In genomic region chr13:63272602-63273229, GRCm38 (mm10) we compare ENCODE assay signal across 8 mouse cellular contexts.
DNase-seq lines count a peak whose midpoint lies in the region; ATAC-seq and TF ChIP-seq lines count a peak whose summit lies in the region.

No protein-coding gene starts in this region.

- peaks cover 11% of the 10 kb centered on the region for H3K4me1 ChIP-seq in cerebellum, adult 2 months (ENCODE audit: control insufficient read depth, insufficient read depth, low read length)
- H3K4me1 ChIP-seq in forebrain, embryonic 13.5 days, result peaks cover 29% of the 10 kb centered on the region
- peaks cover 84% of the 10 kb centered on the region for H3K4me1 ChIP-seq in limb, embryonic 10.5 days
- peaks cover 25% of the 10 kb centered on the region for H3K4me1 ChIP-seq in midbrain, embryonic 13.5 days (replicated peaks)

- WGBS in cerebellum, adult 2 months, result 19% methylated on average over 27 of the region's 27 CpGs
- WGBS in forebrain, embryonic 13.5 days, result under 1% methylated on average over 27 of the region's 27 CpGs
- WGBS in limb, embryonic 10.5 days, result 2% methylated on average over 27 of the region's 27 CpGs
- WGBS in midbrain, embryonic 13.5 days, result under 1% methylated on average over 27 of the region's 27 CpGs

- peak overlapping the region; percentile 1; the same call in 1 of the 2 replicates for H3K27ac ChIP-seq in cerebellum, adult 2 months (ENCODE audit: insufficient read depth, low read length)
- peak overlapping the region; percentile 14; the same call in 1 of the 2 replicates for H3K27ac ChIP-seq in forebrain, embryonic 13.5 days
- H3K27ac ChIP-seq in limb, embryonic 10.5 days, result peak overlapping the region; percentile 87
- H3K27ac ChIP-seq in midbrain, embryonic 13.5 days, result peak overlapping the region; percentile 61; the same call in 1 of the 2 replicates

- no peak for TF ChIP-seq CTCF in cerebellum, adult 2 months (IDR thresholded peaks at IDR 0.05; ENCODE audit: borderline replicate concordance, insufficient read depth, low read depth, low read length)

- no peak for TF ChIP-seq POLR2A in cerebellum, adult 2 months (IDR thresholded peaks at IDR 0.05; ENCODE audit: borderline replicate concordance, insufficient read depth, low read length)

- H3K36me3 ChIP-seq in forebrain, embryonic 13.5 days (ENCODE audit: poor library complexity, severe bottlenecking), result no peaks in the 10 kb centered on the region
- 0 out of 2 replicates have a peak, but pooled peaks cover 2% of the 10 kb centered on the region for H3K36me3 ChIP-seq in limb, embryonic 10.5 days
- H3K36me3 ChIP-seq in midbrain, embryonic 13.5 days, result no peaks in the 10 kb centered on the region

- H3K4me2 ChIP-seq in forebrain, embryonic 13.5 days, result peak overlapping the region; percentile 82
- peak overlapping the region; percentile 84 for H3K4me2 ChIP-seq in midbrain, embryonic 13.5 days (replicated peaks)

- peak overlapping the region; percentile 65 for H3K9ac ChIP-seq in forebrain, embryonic 13.5 days
- peak overlapping the region; percentile 65 for H3K9ac ChIP-seq in midbrain, embryonic 13.5 days (replicated peaks)

- H3K4me3 ChIP-seq in cerebellum, adult 2 months (replicated peaks; ENCODE audit: insufficient read depth, low read depth, low read length), result peak overlapping the region; percentile 25
- peak overlapping the region; percentile 51 for H3K4me3 ChIP-seq in forebrain, embryonic 13.5 days
- peak overlapping the region; percentile 52 for H3K4me3 ChIP-seq in limb, embryonic 10.5 days
- peak overlapping the region; percentile 48 for H3K4me3 ChIP-seq in midbrain, embryonic 13.5 days (replicated peaks)

- no peaks in the 10 kb centered on the region for H3K9me3 ChIP-seq in forebrain, embryonic 13.5 days (replicated peaks)
- H3K9me3 ChIP-seq in limb, embryonic 10.5 days (replicated peaks), result no peaks in the 10 kb centered on the region
- H3K9me3 ChIP-seq in midbrain, embryonic 13.5 days, result no peaks in the 10 kb centered on the region

- intact Hi-C loops in heart, postnatal 36 days (cut with DNase I), result no loop called here

- DNase-seq in cerebellum, adult 2 months, result no peak
- no peak for DNase-seq in cerebellum, adult 11-12 months
- peak; percentile 63 to 75 for DNase-seq in heart, postnatal 36 days
- peak; percentile 81 for DNase-seq in limb, embryonic 10.5 days (ENCODE audit: low spot score)
- DNase-seq in urinary bladder, adult 2 months (ENCODE audit: low spot score), result peak; percentile 58
- DNase-seq in frontal cortex, postnatal 25 days (ENCODE audit: low spot score in 2 of 2), result no peak

- H3K27me3 ChIP-seq in cerebellum, adult 2 months (ENCODE audit: control insufficient read depth, insufficient read depth, low read length), result no peaks in the 10 kb centered on the region
- H3K27me3 ChIP-seq in forebrain, embryonic 13.5 days, result peaks cover 13% of the 10 kb centered on the region
- H3K27me3 ChIP-seq in limb, embryonic 10.5 days (ENCODE audit: low read depth, poor library complexity, severe bottlenecking), result peaks cover 15% of the 10 kb centered on the region
- H3K27me3 ChIP-seq in midbrain, embryonic 13.5 days, result peaks cover 55% of the 10 kb centered on the region

- ATAC-seq in forebrain, embryonic 13.5 days, result peak; percentile 90
- ATAC-seq in midbrain, embryonic 13.5 days, result peak; percentile 90

Comparison
In these comparisons a context has a peak if more than half of its experiments do, and no peak if none do; other contexts are left out.
1. DNase-seq: peak in heart, postnatal 36 days (2 of 2), limb, embryonic 10.5 days (single experiment) and urinary bladder, adult 2 months (single experiment); none in cerebellum, adult 2 months (0 of 2), cerebellum, adult 11-12 months (single experiment) and frontal cortex, postnatal 25 days (0 of 2).
2. H3K27ac ChIP-seq: peak in every context shown above with its lines; median percentile 87 in limb, embryonic 10.5 days; 61 in midbrain, embryonic 13.5 days; 14 in forebrain, embryonic 13.5 days; 1 in cerebellum, adult 2 months.
3. Peak in every context shown above with its lines, with median percentiles within 50 percentile points of each other: H3K4me3 ChIP-seq.